Mouse (Mus musculus) urinary bladder, postnatal 4 days (tissue): ENCODE results near the gene Syngap1.
A peak's percentile ranks its signal among the peaks of the same experiment; 100 is the strongest.

Experiments
- DNase-seq, 2 experiments: peaks; one replicate each; pipeline ENCODE4 v3.0.0; 2021 to 2022; ENCODE audit warnings: low spot score in 2 of 2

Syngap1 gene

DNA sequence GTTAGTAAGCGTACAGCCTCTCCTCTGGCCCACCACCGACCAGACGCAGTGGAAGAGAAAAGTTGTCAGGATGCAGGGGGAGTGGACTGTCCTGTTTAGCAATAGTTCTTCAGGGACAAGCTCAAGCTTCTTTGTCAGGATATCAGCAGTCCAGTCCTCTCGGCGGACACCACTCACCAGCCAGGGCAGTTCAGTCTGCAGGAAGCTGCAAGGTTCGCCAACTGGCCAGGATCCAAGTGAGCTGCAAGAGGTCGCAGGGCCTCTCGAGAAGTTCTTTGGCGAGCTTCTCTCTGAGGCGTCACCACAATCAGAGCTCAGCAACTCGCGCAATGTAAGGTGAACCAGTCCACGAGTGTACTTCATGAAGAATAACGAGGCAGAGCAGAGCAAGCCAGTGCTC lies 53.4 kb downstream of the Syngap1 start:
- peak in 1 of 2 experiments; percentile 44 for DNase-seq

DNA sequence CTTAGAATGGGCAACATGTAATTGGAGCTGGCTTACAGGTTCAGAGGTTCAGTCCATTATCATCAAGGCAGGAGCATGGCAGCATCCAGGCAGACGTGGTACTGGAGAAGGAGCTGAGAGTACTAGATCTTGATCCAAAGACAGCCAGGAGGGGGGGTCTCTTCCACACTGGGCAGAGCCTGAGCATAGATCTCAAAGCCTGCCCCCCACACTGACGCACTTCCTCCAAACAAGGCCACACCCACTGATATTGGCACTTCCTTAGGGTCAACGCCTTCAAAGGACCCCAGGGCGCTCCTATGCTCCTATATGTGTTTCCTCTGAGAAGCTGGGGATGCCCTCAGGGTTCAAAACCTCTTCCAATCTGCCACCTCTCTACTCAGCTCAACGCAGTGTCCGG lies 54.0 kb downstream of the Syngap1 start:
- no peak for DNase-seq

DNA sequence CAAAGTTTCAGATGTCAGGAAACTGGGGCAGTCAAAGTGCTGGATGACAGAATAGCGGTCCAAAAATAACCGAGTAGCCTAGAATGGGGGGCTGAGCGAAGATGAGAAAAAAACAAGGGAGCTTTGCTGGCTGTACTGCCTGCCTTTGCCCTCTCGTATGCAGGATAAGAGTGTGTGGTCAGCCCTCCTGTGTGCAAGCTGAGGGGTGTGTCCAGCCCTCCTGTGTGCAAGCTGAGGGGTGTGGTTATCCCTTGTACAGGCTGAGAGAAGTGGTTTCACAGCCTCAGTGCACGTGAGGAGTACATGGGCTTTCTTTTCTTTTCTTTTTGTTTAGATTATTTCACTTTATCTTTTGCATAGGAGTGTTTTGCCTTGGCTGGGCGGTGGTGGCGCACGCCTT lies 54.5 kb downstream of the Syngap1 start:
- DNase-seq: no peak

DNA sequence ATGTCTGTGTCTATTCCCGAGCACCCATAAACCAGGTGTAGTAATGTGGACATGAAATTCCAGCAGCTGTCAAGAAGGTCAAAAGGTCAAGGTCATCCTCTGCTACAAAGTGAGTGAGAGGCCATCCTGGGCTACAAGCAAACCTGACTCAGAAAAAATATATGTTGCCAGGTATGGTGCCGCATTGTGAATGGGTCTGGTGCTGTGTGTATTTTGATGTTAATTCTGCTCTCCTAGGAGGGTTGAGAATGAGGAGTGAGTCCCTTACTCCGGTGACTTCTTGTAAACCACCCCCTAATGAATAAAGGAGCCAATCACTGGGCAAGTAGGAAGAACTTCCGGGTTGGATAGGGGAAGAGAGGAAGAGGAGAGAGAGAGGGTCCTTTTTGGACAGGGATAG lies 56.6 kb downstream of the Syngap1 start:
- no peak for DNase-seq

DNA sequence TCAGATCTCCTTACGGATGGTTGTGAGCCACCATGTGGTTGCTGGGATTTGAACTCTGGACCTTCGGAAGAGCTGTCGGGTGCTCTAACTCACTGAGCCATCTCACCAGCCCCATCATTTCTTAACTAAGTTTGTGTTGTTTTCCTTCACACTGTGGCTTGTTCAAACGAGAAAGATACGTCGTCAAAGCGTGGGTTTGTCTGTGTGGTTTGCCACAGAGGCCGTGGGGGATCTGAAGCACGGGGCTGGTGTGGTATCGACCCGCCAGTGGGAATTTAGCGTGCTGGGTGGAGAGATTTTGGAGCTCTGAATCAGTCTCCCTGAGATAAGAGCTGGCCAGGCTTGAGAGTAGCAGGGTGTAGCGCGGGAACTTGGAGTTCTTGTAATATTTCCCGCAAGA lies 57.2 kb downstream of the Syngap1 start:
- DNase-seq: no peak

DNA sequence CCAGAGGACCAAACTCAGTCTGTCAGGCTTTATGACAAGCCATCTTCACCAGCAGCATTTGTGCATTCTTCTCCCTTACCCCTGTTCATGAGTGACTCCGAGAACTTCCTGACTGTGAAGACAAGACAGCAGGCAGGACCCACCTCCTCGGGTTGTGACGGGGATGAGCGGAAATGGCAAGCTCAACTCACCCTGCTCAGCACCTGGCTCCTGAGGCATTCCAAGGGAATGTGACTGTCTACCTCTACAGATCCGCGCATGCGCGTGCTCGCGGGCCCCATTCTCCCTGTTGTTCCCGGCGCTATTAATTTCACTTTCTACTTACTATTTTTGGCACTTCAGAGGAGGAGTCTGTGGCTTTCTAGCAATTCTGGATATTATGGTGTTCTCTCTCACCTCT lies 58.9 kb downstream of the Syngap1 start:
- DNase-seq: no peak

DNA sequence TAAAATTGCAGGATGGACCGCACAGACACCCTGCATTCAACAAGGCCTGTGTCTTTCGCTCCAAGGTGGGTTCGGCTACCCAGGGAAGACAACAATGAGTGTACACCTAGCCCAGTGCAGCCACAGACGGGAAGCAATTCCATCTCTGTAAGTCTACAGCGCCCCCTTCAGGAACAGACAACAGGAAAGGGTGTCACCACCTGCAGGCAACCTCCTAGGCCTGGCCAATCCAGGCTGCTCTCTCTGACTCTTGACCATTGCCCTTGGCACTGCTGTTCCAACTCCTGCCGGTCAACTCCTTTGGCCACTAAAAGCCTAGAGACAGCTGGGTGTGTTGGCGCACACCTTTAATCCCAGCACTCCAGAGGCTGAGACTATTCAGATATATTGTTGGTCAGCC lies 60.1 kb downstream of the Syngap1 start:
- DNase-seq: no peak

DNA sequence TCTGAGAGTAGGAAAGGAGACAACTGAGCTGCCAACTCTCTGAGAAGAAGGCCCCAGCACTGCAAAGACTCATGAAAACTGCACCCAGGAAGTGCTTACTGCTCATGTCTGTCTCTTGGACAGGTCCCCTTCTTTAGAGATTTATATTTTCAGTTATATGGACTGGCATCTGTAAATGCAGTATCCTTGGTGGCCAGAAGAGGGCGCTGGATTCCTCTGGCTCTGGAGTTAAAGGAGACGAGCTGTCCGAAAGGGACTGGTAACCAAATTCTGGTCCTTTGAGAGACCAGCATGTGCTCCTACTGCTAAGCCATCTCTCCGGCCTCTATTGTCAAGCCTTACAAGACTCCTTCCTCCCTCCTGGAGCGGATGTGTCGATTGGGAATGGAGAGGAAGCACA lies 60.8 kb downstream of the Syngap1 start:
- no peak for DNase-seq

DNA sequence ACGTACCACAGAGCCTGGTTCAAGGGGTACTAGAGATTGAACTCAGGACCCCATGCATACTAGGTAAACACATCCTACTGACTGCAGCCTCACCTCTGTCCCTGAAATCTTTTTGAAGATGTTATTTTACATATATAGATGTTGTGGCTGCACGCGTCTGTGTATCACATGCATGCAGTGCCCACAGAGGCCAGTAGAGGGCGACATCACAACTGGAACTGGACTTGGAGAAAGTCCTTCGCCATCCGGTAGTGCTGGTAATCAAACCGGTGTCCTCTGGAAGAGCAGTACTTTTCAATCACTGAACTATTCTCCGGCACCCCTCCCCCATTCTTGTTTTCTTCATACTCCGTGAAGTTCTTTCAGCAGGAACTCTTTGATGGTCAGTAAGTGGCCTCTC lies 63.4 kb downstream of the Syngap1 start:
- DNase-seq: peak in 1 of 2 experiments; percentile 74

DNA sequence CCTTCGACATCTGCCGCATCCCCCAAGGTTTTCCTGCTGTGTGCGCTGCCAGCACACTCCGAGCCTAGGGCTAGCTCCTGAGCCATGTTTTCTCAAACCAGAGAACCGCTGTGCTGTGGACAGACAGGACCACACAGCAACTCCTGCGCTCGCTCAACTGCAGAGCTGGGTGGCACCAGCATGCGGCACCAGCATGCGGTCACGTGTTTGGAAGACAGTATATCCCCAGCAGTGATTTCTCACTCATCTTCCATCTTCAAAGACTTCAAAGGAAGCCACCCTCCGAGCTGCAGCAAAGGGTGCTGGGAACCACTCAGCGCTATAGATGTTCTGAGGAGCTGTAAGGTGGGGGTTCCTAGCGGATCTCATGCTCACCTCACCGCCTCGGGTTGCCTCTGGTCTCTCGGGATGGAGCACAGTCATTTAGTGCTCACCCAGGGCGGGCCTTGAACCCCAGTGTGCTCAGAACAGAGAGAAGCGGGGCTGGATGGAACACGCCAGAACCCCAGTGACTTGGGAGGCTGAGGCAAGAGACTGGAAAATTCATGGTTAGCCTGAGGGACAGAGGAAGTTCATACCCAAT lies 63.9 kb downstream of the Syngap1 start:
- no peak for DNase-seq

DNA sequence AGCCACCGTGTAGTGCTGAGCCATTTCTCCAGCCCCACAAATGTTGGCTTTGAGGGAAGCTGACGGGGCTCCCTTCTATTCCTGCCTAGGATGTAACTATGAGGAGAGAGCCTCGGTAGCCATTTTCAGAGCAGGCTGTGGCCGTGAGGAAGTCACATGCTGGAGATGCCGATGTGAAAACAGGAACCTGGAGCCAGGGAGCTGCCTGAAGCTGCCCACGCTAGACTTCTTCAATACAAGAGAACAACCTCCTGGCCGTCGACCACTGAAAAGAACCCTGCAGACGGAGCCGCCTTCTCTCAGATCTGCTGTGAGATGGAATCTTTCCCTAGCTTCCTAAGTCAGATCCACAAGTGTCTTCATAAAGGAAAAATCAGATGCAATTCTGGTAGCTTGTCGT lies 64.6 kb downstream of the Syngap1 start:
- no peak for DNase-seq

DNA sequence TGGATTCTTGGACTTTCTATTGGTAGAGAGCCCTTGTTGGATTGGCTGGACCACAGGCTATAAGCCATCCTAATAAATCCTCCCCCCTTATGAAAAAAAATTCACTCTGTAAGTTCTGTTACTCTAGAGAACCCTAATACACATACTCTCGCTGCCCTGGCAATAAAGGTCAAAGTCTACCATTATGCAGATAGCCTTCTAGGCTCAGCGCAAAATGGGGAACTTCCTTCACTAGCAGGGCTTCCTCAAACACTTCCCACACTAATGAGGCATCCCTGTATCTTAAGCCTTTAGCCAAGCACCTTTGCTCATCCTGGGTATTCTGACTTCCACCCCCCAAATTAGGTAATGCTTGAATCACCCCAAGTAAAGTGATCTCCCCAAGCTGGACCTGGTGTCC lies 67.2 kb downstream of the Syngap1 start:
- no peak for DNase-seq

DNA sequence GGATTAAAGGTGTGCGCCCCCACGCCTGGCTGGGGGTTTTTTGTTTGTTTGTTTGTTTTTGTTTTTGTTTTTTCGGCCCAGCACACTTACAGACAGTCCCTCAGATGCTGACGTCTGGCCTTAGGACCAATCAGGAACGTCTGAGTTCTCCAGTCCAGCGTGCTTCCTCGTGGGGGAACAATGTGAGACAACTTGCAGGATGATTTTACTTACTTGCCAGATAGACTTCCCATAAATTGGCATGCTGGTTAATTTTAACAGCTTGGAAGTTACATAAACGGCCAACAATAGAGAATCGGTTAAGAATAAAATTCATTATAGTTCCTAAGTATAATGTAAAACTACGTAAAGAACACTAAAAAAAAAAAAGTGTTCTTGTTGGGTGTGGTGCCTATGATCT lies 70.1 kb downstream of the Syngap1 start:
- DNase-seq: no peak

DNA sequence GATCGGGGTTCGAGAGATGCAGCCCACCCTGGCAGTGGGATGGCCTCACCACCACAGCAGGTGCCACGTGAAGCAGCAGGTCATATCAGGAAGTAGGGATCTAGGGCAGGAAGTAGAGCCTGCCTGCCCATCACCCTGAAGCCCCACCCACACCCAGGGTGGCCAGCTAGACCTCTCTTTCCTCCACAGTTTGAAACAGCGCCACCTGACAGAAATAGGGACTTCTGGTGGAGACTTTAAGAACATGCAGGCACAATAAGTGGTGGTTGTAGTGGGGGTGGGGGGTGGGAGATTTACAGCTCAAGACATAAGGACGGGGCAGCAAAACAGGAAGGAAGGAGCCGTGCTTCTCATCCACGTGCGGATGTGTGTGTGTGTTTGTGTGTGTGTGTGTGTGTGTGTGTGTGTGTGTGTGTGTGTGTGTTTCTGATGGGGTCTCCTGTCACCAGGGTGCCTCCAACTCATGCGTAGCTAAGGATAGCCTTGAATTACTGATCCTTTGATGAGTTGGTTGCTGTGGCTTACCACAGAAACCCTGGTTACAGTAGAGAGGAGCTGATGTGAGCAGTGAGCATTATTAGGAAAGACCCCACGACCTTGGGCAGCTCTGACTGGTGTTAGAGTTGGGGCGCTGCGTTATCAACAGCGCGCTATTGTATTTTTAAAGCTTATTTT lies 71.1 kb downstream of the Syngap1 start:
- no peak for DNase-seq

DNA sequence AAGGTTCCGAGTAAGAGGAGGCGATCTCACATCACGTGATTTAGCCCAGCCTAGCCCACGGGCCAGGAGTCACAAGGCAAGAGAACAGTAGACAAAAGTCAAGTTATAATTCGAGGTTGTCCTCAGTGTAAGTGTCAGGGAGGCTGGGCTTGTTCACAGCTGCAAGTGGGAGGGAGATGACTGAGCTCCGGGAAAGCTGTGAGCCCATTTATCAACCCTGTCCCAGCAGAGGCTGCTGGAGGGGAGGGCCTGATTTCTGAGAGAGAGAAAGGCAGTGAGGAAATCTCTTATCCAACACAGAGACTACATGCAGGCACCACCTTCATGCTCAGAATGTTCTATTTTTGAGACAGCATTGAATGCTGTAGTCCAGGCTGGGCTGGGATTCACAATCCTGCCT lies 71.9 kb downstream of the Syngap1 start:
- DNase-seq: no peak

DNA sequence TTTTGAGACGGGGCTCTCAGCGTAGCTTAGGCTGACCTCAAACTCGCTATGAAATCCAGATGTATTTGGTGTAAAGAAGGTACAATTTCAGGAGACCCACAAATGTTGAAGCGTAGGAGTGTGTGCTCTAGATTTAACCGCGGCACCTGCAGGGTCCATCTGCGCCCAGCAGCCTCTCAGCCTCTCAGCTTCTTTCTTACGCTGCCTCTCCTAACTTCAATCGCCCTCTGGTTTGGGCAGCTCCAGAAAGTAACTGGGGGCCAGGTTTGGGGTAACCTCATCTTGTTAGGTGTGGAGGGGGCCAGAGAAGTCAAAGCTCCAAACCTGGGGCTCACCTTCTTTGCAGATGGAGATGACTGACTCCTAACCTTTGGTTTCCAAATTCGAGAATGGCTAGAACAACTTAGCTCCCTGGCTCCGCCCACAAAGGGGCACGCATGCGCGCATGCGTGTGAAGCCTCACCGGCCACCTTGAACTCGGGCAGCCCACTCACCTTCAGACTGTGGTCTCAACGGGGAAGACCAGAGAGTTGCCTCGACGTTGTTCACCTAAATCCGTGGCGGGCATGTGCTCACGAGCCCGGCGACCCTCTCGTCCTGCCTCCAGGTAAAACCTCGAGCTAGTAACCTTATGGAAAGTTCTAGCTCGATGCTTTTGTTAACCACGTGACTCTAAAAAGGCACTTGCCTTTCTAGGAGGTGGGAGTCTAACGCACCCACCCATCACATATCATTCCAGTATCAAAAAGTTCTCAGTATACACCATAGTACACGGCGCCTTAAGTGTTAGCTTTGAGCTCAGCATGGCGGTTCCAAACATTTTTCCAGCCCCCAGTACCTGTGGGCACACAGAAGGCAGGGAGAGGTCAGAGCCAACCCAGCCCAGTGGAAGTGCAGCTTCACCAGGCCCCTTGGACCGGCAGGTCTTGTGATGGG lies 76.8 kb downstream of the Syngap1 start:
- peak; percentile 80 to 87 for DNase-seq

DNA sequence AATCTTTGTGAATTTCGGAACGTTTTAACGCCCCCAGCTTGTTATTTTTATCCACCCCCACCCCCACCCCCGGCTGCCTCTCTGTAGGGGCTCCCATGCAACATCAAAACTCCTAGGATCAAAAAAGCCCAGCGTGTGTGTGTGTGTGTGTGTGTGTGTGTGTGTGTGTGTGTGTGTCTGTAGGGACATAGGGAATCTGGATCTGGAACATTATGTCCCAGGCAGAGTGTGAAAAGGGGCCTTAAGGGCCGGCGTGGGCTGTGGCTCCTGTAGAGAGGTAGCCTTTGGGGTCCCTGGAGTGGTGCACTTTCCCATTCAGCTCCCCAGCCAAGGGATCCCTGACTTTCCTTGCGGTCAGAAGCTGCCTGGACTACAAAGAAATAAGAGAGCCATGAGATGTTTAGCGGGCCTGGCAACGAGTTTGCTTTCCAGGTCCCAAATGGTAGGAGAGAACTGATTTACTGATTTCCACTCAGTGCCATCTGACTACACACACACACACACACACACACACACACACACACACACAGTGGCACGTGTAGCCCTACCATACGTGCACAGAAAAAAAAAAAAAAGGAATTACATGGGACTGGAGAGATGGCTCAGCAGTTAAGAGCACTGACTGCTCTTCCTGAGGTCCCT lies 77.6 kb downstream of the Syngap1 start:
- DNase-seq: peak in 1 of 2 experiments; percentile 24

DNA sequence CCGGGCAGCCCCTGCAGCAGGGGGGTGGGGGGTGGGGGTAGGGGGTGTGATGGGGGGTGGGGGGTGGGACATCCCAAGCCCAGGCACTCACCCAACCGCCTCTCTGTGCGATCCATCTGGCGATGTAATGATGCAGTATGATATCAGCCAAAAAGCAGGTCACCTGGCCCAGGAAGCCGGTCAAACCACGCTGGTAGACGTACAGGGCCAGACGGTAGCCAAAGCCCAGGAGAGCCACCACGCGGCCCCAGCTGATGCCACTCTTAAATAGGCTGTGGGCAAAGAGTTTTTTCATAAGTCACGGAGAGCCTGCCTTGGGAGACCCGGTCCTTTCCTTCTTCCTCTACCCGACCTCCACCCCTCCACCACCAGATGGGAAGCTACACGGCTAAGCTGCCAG lies 80.0 kb downstream of the Syngap1 start:
- no peak for DNase-seq

DNA sequence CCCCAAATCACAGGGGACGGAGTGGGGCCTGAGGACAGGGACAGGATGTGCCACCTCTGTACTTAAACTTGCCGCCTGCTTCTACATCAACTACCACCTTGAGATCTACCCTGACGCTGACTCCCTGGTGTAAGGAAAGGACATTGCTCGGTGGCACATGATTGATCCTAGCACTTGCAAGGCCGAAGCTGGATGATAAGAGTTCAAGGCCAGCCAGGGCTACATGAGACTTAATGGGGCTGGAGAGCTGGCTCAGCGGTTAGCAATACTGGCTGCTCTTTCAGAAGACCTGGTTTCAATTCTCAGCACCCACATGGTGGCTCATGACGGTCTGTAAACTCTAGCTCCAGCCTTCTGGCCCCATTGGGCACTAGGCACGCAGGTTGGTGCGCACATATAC lies 80.7 kb downstream of the Syngap1 start:
- no peak for DNase-seq
